Mouse (Mus musculus): Measurements from ENCODE around the gene Gipc2.
A peak's percentile ranks its signal among the peaks of the same experiment; 100 is the strongest.

Gene Gipc2

DNA sequence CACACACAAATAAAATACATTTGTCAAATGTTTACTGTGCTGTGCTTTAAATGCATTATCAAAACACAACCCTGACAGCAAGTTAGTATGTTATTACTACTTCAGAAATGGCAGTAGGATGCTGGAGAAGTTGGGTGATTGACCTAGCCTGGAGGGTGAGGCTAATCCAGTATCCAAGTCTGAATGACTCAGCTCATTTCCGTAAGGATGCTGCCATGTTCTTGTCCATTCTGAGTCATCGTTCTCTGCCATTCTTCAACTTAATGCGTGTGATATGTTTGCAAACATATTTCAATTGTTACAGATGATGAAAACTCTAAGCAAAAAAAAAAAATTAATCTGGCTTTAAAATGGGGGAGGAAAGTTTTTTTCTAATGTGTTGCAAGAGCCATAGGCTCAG lies 84.6 kb downstream of the Gipc2 start:
- no peak for DNase-seq (ENCODE audit: low spot score in 2 of 2)

DNA sequence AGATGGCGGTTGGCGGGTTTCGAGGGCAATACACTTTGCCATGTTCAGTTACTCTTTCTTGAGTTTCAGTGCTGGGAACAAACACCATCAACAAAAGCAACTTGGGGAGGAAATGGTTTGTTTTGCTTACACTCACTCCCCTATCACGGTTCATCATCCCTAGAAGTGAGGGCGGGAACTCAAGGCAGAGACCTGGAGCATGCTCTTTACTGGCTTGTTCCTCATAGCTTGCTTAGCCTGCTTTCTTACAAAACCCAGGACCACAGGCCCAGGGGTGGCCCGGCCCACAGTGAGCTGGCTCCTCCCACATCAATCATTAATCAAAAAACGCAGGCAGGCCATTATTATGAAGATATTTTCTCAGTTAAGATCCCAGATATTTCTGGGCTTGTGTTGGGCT lies 89.9 kb downstream of the Gipc2 start:
- no peak for DNase-seq (ENCODE audit: low spot score in 2 of 2)

DNA sequence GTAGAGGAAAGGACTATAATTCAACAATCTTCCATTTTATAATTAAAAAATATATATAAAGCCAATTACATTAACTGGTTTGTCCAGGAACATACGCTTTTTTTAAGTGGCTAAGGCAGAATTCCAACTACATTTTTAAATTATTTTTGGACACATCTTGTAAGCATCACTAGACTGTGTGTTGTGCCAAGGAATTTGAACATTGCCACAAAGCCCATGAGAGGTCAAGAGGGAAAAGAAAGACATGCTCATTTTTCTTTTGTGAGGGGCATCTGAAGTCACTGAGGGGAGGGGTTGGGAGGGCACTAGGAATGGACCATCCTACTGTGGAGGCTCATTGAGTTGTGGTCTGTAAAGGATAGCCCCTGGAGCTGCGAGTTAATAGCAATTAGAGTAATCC lies 97.0 kb downstream of the Gipc2 start:
- no peak for DNase-seq (ENCODE audit: low spot score in 2 of 2)

DNA sequence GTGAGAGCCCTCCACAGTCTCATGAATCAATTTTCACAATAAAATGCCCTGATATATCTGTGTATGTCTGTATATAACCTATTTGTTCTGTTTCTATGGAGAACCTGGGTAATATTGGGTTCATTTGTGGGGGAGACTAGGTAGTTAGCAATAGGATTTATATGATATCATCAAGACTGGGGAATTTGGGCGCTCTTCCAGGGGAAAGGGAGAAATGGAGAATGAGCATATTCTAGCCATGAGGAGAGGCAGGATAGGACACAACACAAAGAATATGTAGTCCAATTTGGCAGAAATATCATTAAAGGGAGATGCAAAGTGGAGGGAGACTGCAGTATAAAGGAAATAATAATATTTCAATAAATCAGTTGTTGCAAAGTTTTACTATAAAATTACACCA lies 97.7 kb downstream of the Gipc2 start:
- no peak for DNase-seq (ENCODE audit: low spot score in 2 of 2)

DNA sequence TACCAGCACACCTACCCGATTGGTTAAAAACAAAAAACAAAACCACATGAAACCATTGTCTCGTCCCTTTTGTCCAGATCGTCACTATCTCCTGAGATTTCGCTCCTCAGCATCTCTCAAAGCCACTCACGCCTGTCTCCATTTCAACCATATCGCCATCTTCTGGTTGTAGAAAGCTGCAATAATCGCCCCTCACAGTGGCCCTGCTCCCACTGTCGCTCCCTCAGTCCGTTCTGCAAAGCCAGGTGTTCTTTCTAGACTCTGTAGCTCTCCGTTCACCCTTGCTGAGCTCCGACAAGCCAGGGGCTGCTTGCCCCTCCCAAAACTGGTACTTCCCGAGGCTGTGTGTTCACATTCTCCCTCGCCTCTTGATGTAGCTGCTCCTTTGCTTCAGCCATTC lies 99.3 kb downstream of the Gipc2 start:
- peak in 1 of 2 experiments; percentile 14 for DNase-seq (ENCODE audit: low spot score in 2 of 2)

DNA sequence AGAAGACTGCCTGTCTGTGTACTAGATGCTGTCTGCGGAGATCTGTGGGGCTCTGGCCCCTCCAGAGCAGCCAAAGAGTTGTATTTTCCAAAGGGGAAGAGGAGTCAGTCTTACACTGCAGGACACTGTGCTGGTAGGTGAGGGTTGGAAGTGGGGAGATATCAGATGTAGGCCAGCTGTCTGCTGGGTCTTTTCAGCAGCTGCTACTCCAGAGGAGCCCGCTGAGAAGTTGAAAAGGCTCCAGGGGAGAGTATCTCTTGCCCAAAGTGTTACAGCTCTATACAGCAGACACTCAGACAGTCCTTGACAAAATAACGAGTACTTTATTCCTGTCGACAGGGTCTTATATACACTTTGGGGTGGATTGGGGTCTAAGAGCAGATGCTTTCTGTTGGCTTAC lies 100.2 kb downstream of the Gipc2 start:
- DNase-seq (ENCODE audit: low spot score in 2 of 2) = no peak

DNA sequence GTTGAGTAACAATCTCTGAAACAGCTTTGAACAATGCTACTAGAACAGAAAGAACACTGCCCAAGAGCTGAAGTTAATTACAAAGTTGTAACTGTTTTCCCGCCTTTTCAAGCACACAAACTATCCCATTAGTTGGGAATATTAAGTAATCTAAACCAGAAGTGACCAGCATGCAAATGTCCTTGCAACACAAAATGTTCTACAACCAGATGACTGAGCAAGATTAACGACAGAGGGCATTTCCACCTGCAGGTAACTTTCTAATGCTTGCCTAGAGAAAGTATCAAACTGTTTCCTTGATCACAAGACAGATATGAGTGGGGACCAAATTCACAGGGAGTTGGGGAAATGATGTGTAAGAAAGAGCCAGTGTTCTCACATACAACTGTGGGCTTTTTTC lies 101.9 kb downstream of the Gipc2 start:
- DNase-seq (ENCODE audit: low spot score in 2 of 2) = no peak

DNA sequence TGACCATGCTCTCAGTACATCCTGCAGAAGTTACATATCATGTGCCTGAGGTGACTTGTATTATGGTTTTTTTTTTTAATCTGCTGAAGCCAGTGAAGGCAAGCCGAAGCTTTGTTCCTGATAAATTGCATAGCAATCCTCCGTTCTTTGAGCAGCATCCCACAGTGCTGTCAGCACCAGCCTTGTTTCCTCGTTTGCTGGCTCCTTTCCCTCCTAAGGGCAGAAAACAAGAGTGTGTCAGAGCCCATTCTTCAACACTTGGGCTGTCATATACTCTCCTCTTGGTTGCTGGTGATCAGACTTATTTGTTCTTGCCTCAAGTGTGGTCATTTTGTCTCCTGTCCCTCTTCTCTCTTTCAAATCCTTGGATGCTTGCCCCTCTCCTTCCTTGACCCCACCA lies 103.2 kb downstream of the Gipc2 start:
- DNase-seq (ENCODE audit: low spot score in 2 of 2) = no peak

DNA sequence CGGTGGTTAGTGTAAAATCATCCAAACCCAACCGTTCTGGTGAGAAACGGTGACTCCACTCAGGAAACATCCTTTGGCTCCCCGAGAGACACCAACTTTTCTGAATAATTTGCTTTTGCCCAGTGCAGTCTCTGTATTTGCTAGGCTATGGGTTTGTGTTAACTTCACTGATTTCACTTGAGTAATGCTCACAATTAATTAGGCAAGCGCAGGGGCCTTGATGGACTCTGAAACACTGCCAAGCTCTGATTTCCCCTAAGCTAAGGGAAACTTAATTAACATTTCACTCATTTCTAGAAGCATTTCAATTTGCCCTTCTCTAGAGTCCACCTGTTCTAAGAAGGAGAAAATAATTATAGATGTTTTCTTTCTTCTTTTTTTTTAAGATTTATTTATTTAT lies 104.9 kb downstream of the Gipc2 start:
- no peak for DNase-seq (ENCODE audit: low spot score in 2 of 2)

DNA sequence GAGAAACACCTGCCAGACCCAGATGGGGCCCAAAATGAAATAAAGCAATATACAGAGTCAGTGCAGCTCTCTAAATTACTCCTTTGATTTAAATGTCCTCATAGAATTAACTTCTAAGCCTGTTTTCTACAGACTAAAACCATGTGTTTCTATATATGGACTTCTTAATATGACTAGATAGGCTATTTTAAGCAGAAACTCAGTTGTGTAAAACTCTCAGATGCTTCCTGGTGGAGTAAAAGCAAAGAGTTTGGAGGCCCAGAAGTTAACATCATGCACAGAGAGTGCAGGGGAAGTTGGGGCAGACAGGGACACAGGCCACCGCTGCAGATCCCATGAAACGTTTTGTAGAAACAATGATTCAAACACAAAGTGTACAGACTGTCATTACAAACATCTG lies 107.8 kb downstream of the Gipc2 start:
- no peak for DNase-seq (ENCODE audit: low spot score in 2 of 2)

DNA sequence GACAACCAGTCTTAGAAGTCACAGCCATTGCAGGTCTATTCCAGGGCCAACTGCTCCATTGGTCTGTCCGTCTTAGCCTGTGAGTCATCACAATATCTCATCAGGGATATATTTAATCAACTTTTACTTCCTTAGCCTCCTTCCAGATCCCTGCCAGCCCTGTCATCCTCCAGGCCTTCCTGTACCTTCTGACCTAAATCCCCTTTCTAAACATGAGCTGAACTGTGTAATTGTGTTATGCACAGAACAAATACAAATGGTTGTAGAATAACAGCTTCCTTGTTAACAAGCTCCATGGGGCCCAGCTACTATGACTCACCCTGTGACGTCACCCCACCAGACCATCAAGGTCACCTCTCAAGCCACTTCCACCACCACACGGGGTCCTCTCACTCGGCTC lies 111.8 kb downstream of the Gipc2 start:
- no peak for DNase-seq (ENCODE audit: low spot score in 2 of 2)

DNA sequence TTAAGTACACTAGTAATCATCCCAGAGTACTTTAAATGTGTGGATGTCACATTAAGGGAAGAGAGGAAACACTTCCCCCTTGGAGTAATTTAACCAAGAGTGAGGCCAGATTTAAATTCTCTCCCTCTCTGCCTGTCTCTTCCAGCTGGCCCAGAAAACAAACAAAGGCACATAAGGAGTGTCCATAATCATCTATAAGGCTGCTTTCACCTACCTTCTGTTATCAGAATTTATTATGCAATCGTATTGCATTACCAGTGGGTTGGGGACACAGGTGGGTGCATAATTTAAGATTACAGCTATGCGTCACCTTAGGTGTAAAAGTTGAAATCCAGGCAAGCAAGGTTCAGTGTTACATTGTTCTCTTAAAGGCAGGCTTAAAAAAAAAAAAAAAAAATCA lies 114.1 kb downstream of the Gipc2 start:
- no peak for DNase-seq (ENCODE audit: low spot score in 2 of 2)

DNA sequence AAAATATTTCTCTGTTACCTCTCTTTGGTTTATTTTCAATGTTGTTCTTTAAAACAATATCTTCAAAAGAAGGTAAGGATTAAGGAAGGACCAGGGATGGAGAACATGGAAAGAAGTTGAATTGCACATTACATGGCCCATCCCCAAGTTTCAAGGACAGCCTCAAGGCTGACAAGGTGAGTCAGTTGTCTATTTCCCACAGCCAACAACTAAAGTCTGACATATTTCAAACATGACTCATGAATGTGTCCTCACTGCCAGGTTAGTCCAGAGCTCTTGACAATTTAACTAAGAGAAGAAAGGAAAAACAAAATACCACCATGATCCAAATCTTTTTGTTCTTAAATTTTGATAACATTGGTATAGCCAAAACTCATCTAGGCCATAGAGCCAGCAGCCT lies 118.1 kb downstream of the Gipc2 start:
- DNase-seq (ENCODE audit: low spot score in 2 of 2) = no peak

DNA sequence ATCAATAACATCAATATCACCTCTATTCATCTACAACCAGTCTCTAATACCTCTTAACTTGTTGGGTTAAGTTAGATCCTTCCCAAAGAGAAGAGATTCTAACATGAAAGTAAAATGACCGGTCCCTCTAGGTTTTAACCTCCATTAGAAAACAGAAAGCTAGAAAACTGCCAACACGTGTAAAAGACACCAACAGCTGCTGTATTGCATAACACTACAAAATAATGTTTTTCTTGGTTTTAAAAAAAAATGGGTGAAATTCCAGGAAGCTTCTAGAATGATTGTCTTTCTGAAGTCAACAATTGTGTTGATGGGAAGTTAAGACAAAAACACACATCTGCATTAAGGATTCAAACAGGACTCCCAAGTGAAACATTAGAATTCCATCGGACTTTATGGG lies 119.1 kb downstream of the Gipc2 start:
- no peak for DNase-seq (ENCODE audit: low spot score in 2 of 2)
